In the genomic region with DNA sequence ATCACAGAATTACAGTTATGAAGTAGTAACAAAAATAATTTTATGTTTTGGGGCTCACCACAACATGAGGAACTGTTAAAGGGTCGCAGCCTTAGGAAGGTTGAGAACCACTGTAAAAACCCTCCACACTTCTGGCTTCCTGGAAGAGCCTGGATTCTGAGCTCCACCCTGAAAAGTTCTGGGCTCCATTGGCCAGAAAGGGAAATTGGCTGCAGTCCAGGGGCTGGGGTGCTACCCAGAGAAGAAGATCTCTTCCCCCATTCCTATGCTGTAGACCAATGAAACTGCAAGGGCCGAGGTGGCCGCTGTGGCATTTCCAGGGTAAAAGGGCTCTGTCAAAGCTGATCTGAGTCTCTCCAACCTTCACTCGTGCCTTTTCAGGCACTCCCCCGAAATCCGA, we compare ENCODE assay signal across 11 mouse cellular contexts. TPM values are rescaled to one million over a fixed set of nuclear protein-coding genes. Genes with fewer than 3 reads are reported as not detected.
DNase-seq lines count a peak whose midpoint lies in the region; ATAC-seq and TF ChIP-seq lines count a peak whose summit lies in the region.
"Had no signal": no experiment of that assay in that cellular context is flagged by ENCODE, and none has a peak within 500 bp of the region (broad histone marks: within the 10 kb centered on the region; RNA-seq: fewer than 3 reads in every experiment).

No protein-coding gene starts in this region.

- DNase-seq in forebrain, postnatal 0 days, result no peak
- DNase-seq in kidney, postnatal 14 days, result no peak
- no peak for DNase-seq in embryonic facial prominence, embryonic 14.5 days (ENCODE audit: low spot score)
- no peak for DNase-seq in cerebellum, postnatal 4 days (ENCODE audit: low spot score in 2 of 2)
- DNase-seq in layer of hippocampus, adult 9-10 months (ENCODE audit: low spot score), result no peak

- 0 out of 2 replicates have a peak overlapping the region, but pooled peaks have one; percentile 2 for H3K27ac ChIP-seq in forebrain, embryonic 12.5 days
- no peak overlapping the region for H3K27ac ChIP-seq in forebrain, postnatal 0 days (ENCODE audit: low read depth, low read length)
- peak overlapping the region; percentile 24; the same call in 1 of the 2 replicates for H3K27ac ChIP-seq in kidney, embryonic 16.5 days (ENCODE audit: low read length)
- H3K27ac ChIP-seq in embryonic facial prominence, embryonic 14.5 days (replicated peaks; ENCODE audit: low read depth, low read length), result peak overlapping the region; percentile 71
- peak overlapping the region; percentile 64 for H3K27ac ChIP-seq in limb, embryonic 13.5 days
- H3K27ac ChIP-seq: layer of hippocampus, adult 2 months; liver, embryonic 14.5 days had no signal

- H3K27me3 ChIP-seq in forebrain, embryonic 12.5 days, result peaks cover 33% of the 10 kb centered on the region; the same call in 1 of the 2 replicates
- H3K27me3 ChIP-seq in forebrain, postnatal 0 days (ENCODE audit: insufficient read depth, low read length), result no peaks in the 10 kb centered on the region; the same call in 1 of the 2 replicates
- H3K27me3 ChIP-seq in kidney, embryonic 16.5 days (ENCODE audit: insufficient read depth, low read length), result no peaks in the 10 kb centered on the region; the same call in 1 of the 2 replicates
- no peaks in the 10 kb centered on the region; the same call in 1 of the 2 replicates for H3K27me3 ChIP-seq in embryonic facial prominence, embryonic 14.5 days (replicated peaks; ENCODE audit: control insufficient read depth, insufficient read depth, low read length)
- H3K27me3 ChIP-seq in limb, embryonic 13.5 days, result no peaks in the 10 kb centered on the region; the same call in 1 of the 2 replicates
- H3K27me3 ChIP-seq: megakaryocyte, embryonic 14.5 days had no signal

- H3K9me3 ChIP-seq in forebrain, embryonic 12.5 days, result no peaks in the 10 kb centered on the region
- no peaks in the 10 kb centered on the region for H3K9me3 ChIP-seq in forebrain, postnatal 0 days (ENCODE audit: low read length)
- 0 out of 2 replicates have a peak, but pooled peaks cover 3% of the 10 kb centered on the region for H3K9me3 ChIP-seq in kidney, embryonic 16.5 days (ENCODE audit: low read length)
- no peaks in the 10 kb centered on the region for H3K9me3 ChIP-seq in embryonic facial prominence, embryonic 14.5 days (ENCODE audit: control insufficient read depth, low read length)
- no peaks in the 10 kb centered on the region; the same call in 1 of the 2 replicates for H3K9me3 ChIP-seq in limb, embryonic 13.5 days
- H3K9me3 ChIP-seq: megakaryocyte, embryonic 14.5 days had no signal

- no peak overlapping the region for H3K9ac ChIP-seq in forebrain, embryonic 12.5 days
- no peak overlapping the region for H3K9ac ChIP-seq in forebrain, postnatal 0 days
- H3K9ac ChIP-seq in kidney, embryonic 16.5 days (replicated peaks; ENCODE audit: low read length), result peak overlapping the region; percentile 51
- H3K9ac ChIP-seq in embryonic facial prominence, embryonic 14.5 days (ENCODE audit: low read depth, low read length), result 0 out of 2 replicates have a peak overlapping the region, but pooled peaks have one; percentile 16
- H3K9ac ChIP-seq in limb, embryonic 13.5 days, result no peak overlapping the region
- H3K9ac ChIP-seq: liver, embryonic 14.5 days had no signal

- H3K36me3 ChIP-seq in forebrain, embryonic 12.5 days (replicated peaks), result no peaks in the 10 kb centered on the region
- no peaks in the 10 kb centered on the region for H3K36me3 ChIP-seq in forebrain, postnatal 0 days (ENCODE audit: insufficient read depth)
- no peaks in the 10 kb centered on the region for H3K36me3 ChIP-seq in kidney, embryonic 16.5 days (ENCODE audit: insufficient read depth, low read length)
- no peaks in the 10 kb centered on the region for H3K36me3 ChIP-seq in embryonic facial prominence, embryonic 14.5 days (ENCODE audit: control insufficient read depth, insufficient read depth, low read length)
- no peaks in the 10 kb centered on the region for H3K36me3 ChIP-seq in limb, embryonic 13.5 days

- H3K4me2 ChIP-seq in forebrain, embryonic 12.5 days, result 0 out of 2 replicates have a peak overlapping the region, but pooled peaks have one; percentile 61
- no peak overlapping the region for H3K4me2 ChIP-seq in forebrain, postnatal 0 days (ENCODE audit: low read depth)
- no peak overlapping the region for H3K4me2 ChIP-seq in kidney, embryonic 16.5 days (replicated peaks; ENCODE audit: low read depth, low read length)
- H3K4me2 ChIP-seq in embryonic facial prominence, embryonic 14.5 days (ENCODE audit: low read depth, low read length), result peak overlapping the region; percentile 68
- H3K4me2 ChIP-seq in limb, embryonic 13.5 days (replicated peaks), result peak overlapping the region; percentile 70

- WGBS in forebrain, embryonic 12.5 days, result 33% methylated on average over 6 of the region's 6 CpGs
- 38% methylated on average over 6 of the region's 6 CpGs for WGBS in forebrain, postnatal 0 days
- 21% methylated on average over 6 of the region's 6 CpGs for WGBS in kidney, embryonic 16.5 days
- 23% methylated on average over 6 of the region's 6 CpGs for WGBS in embryonic facial prominence, embryonic 14.5 days
- WGBS in limb, embryonic 13.5 days, result 20% methylated on average over 6 of the region's 6 CpGs

- ATAC-seq in forebrain, embryonic 12.5 days (ENCODE audit: low FRiP score), result no peak
- no peak for ATAC-seq in forebrain, postnatal 0 days
- 0 out of 2 replicates have a peak, but pooled peaks have one; percentile 8 for ATAC-seq in kidney, embryonic 16.5 days (ENCODE audit: low FRiP score, low TSS enrichment)
- ATAC-seq in embryonic facial prominence, embryonic 14.5 days (ENCODE audit: low read depth), result no peak; the same call in 1 of the 2 replicates
- no peak; the same call in 1 of the 2 replicates for ATAC-seq in limb, embryonic 13.5 days (ENCODE audit: low FRiP score, low read depth)

- peaks cover 17% of the 10 kb centered on the region for H3K4me1 ChIP-seq in forebrain, embryonic 12.5 days
- 0 out of 2 replicates have a peak, but pooled peaks cover 4% of the 10 kb centered on the region for H3K4me1 ChIP-seq in forebrain, postnatal 0 days (ENCODE audit: insufficient read depth)
- peaks cover 27% of the 10 kb centered on the region for H3K4me1 ChIP-seq in kidney, embryonic 16.5 days (ENCODE audit: insufficient read depth, low read length)
- H3K4me1 ChIP-seq in embryonic facial prominence, embryonic 14.5 days (ENCODE audit: control insufficient read depth, insufficient read depth, low read length), result peaks cover 21% of the 10 kb centered on the region
- H3K4me1 ChIP-seq in limb, embryonic 13.5 days, result peaks cover 37% of the 10 kb centered on the region

- no peak overlapping the region for H3K4me3 ChIP-seq in forebrain, embryonic 12.5 days (replicated peaks)
- no peak overlapping the region for H3K4me3 ChIP-seq in forebrain, postnatal 0 days (ENCODE audit: low read depth, low read length)
- H3K4me3 ChIP-seq in kidney, embryonic 16.5 days (ENCODE audit: low read length), result no peak overlapping the region
- peak overlapping the region; percentile 35; the same call in 1 of the 2 replicates for H3K4me3 ChIP-seq in embryonic facial prominence, embryonic 14.5 days (ENCODE audit: low read depth, low read length)
- no peak overlapping the region for H3K4me3 ChIP-seq in limb, embryonic 13.5 days
- H3K4me3 ChIP-seq: layer of hippocampus, adult 2 months; megakaryocyte, embryonic 14.5 days had no signal

- no peak for TF ChIP-seq CTCF in forebrain, postnatal 0 days (IDR thresholded peaks at IDR 0.05; ENCODE audit: low read depth)

RNA-seq across cellular contexts. Expression of gene Csrp1, which starts 21.8 kb away (rescaled TPM):
- 31.6 and 33.9 TPM in 2 replicates for polyA plus RNA-seq in forebrain, embryonic 12.5 days (2016; fragmentation: Nextera tagmentation; extraction: Ambion mirVana)
- 53.2 and 55.7 TPM in 2 replicates for total RNA-seq in forebrain, postnatal 0 days (2014; rRNA removed)
- 20.8 and 21.0 TPM in 2 replicates for polyA plus RNA-seq in forebrain, postnatal 0 days (2015; fragmentation: Nextera tagmentation; extraction: Ambion mirVana)
- polyA plus RNA-seq in kidney, embryonic 16.5 days (2015; fragmentation: Nextera tagmentation; extraction: Ambion mirVana), result 141 and 157 TPM in 2 replicates
- 112 and 119 TPM in 2 replicates for polyA plus RNA-seq in embryonic facial prominence, embryonic 14.5 days (2014; fragmentation: Nextera tagmentation; extraction: Ambion mirVana)
- 74.0 and 77.5 TPM in 2 replicates for polyA plus RNA-seq in limb, embryonic 13.5 days (2015; fragmentation: Nextera tagmentation; extraction: Ambion mirVana)

Comparison
In these comparisons a context has a peak if more than half of its experiments do, and no peak if none do; other contexts are left out.
1. H3K4me2 ChIP-seq: peak in forebrain, embryonic 12.5 days (single experiment), embryonic facial prominence, embryonic 14.5 days (single experiment) and limb, embryonic 13.5 days (single experiment); none in forebrain, postnatal 0 days (single experiment) and kidney, embryonic 16.5 days (single experiment).
2. H3K9ac ChIP-seq: peak in kidney, embryonic 16.5 days (single experiment) and embryonic facial prominence, embryonic 14.5 days (single experiment); none in forebrain, embryonic 12.5 days (single experiment), forebrain, postnatal 0 days (single experiment) and limb, embryonic 13.5 days (single experiment).